Mouse (Mus musculus) cerebellum, adult 2 months (tissue): ENCODE results near the gene P2rx7.

Experiments
- CTCF ChIP-seq: fragments of 200-500 bp; IDR thresholded peaks from 2 replicates; pipeline ENCODE4 v1.5.1; 2011; ENCODE audit warnings: low read depth, mild to moderate bottlenecking, control low read depth, low read length, moderate library complexity, borderline replicate concordance; ENCODE audit not compliant: insufficient read depth
- POLR2A ChIP-seq: fragments of 200-500 bp; IDR thresholded peaks from 2 replicates; pipeline ENCODE4 v1.6.1; 2011; ENCODE audit warnings: low read length, control low read depth, borderline replicate concordance; ENCODE audit not compliant: insufficient read depth

GRCm38 (mm10) chr5:122622526-122622925 is 21.2 kb upstream of the P2rx7 start:
- TF ChIP-seq CTCF = no peak
- no peak for TF ChIP-seq POLR2A
